Mouse (Mus musculus): ENCODE results near the gene Dusp11.
"Not testable (repeated sequence)": the region's sequence is repeated elsewhere in the genome, so short reads cannot be mapped to it uniquely, and the experiment has no call there.

The Dusp11 gene

DNA sequence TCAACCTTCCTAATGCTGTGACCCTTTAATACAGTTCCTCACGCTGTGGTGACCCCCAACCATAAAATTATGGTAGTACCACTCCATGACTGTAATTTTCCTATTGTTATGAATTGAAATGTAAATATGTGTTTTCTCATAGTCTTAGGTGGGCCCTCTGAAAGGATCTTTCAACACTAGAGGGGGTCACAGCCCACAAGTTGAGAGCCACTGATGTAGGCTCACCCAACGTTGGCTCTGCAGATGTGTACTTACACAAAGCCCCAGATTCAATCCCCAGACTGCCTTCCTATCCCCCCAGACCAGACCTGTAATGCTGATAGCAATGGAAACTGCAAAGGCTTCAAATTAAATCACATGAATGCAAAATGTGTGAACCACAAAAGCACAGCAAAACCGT lies 25.8 kb downstream of the Dusp11 start:
- DNase-seq, result no peak

DNA sequence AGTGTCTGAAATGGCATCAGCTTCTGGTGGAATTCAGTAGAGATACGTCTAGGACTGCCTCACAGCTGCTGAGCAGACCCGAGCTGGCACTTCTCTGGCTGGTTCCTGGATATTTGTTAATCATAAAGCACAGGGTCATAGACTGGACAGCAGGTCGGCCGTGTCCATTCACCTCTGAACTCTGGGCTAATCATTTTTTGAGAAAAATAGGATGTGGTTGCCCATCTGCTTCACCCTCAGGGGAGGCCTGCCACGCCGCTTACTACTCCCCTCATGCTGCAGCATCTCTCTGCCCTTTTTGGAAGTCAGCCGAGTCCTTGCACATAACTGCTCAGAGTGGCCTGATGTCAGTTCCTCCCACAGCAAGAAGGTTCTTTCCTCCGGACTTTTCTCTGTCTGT lies 27.4 kb downstream of the Dusp11 start:
- peak; percentile 85 to 92 for DNase-seq

DNA sequence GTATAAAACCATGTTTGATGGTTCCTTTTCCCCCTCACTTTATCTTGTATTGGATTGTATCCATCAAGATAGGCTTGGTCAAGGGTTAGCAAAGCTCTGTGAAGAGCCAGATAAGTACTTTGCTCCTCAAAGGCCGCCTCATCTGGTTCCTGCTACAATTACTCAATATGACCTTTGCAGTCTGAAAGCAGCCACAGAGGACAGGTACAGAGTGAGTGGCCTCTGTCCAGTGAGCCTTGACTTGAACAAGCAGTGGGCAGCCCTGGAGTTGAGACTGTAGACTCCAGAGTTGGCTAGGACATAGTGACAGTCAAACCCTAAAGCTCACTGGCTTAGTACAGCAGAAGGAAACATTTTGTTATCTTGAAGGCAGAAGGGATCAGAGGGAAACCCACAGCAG lies 32.2 kb downstream of the Dusp11 start:
- DNase-seq, result peak; percentile 61 to 87

DNA sequence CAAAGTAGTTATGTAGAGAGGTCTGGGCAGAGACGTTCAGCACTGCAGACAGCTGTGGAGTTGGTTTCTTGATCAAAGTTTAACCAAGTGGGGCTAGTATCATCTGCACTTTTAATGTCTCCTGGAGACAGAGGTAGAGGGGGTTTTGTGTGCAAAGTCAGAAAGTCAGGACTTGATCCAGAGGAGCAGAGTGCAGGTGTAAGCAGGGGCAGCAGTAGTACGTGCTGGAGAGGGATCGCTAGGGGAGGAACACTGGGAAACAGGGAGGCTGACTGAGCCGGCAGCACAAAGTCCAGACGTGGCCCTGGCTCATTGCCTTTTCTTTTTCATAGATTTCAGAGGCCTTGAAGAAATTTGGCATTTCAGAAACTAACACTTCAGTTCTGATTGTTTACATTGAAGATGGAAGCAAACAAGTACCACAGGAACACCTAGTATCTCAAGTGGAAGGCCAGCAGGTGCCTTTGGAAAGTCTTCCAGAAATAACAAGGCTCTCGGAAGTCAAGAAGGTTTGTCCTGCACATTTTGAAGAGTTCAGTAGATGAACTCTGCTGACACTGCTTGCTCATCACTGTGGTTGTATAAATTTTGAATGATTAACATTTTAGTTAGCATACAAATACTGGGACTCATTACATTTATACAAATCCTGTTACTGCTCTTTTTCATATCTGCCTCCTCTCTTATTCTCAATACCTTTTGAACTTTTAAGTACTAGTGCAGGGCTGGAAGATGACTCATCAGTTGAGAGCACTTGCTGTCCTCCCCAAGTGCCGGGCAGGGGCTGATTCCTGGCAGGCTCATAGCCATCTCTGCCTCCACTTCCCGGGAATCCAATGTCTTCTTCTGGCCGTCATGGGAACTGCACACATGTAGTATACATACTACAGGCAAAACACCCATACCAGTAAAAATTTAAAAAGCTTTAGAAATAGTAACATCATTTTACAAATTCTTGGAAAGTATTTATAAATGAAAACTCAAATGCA lies 33.7 kb downstream of the Dusp11 start:
- peak; percentile 73 to 89 for DNase-seq

DNA sequence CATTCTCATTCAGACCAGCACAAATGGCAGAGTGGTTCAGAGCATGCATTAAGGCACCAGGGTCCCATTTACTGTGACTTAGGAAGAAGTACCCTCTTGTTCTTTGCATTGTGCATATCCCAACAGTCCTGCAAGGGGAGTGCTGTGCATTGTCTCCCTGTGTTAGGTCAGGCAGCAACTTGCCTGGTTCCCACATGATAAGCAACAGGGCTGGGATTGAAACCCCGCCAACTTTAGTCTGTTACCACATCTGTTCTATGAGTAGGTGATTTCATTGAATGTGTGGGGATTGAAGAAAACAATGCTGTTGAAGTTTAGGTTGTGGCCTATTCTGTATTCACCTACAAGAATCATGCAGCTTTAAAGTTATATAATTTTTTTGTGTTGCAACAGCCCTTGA lies 34.8 kb downstream of the Dusp11 start:
- no peak for DNase-seq

DNA sequence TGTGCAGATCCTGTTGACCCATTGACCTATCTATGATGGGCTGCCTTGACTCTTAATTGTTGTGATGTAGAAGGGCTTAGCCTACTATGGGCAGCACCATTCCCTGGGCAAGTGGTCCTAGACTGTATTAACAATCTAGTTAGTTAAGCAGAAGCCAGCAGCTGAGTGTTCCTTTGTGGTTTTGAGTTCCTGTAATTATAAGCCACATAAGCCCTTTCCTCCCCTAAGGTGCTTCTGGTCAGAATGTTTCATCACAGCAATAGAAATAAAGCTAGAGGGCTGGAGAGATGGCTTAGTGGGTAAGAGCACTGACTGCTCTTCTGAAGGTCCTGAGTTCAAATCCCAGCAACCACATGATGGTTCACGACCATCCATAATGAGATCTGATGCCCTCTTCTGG lies 37.8 kb downstream of the Dusp11 start:
- DNase-seq, result no peak

DNA sequence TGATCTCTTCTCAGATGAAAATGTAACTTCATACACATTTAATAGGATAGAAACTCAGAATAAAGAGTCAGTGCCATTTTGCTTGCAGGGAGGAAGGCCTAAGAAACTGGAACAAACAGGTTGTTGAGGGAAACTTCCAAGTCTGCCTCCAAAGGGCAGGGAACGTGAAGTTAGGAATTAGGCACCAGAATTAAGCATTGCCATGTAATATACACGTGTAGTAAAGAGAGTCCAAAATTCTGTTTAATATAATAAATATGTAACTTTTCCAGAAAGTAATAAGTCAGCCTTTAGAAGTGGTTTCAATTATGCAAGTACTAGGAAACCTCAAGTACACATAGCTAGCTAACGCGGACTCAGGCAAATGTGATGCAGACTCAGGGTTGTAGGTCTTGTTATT lies 42.1 kb downstream of the Dusp11 start:
- DNase-seq, result peak in 1 of 2 experiments; percentile 61

DNA sequence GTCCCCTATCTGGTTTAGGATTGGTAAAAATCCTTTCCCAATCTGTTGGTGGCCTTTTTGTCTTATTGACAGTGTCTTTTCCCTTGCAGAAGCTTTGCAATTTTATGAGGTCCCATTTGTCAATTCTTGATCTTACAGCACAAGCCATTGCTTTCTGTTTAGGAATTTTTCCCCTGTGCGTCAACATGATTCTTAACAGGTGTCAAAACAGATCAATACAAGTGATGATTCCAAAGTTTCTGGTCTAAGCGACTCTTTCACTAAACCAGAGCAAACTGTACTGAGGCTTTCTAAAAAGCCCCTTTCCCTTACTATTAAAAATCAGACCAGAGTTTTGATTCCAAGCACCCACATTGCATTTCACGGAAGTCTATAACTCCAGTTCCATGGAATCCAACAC lies 43.1 kb downstream of the Dusp11 start:
- DNase-seq, result peak in 1 of 2 experiments; percentile 9

DNA sequence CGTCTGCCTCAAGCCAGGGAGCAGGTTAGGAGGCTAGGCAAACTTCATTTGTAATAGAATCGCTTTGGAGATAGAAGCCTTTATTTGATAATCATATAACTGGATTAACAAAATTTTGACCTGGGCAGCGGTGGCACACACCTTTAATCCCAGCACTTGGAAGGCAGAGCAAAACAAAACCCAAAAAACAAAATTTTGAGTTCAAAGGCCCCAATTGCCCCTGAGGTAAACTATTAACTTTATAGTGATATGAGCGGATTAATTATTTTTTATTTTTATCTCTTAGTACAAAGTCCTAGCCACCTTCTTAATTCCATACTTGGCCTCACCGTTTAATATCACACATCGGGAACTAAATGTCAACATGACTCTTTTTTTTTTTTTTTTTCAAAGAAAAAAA lies 44.9 kb downstream of the Dusp11 start:
- DNase-seq, result peak in 1 of 2 experiments; percentile 29

DNA sequence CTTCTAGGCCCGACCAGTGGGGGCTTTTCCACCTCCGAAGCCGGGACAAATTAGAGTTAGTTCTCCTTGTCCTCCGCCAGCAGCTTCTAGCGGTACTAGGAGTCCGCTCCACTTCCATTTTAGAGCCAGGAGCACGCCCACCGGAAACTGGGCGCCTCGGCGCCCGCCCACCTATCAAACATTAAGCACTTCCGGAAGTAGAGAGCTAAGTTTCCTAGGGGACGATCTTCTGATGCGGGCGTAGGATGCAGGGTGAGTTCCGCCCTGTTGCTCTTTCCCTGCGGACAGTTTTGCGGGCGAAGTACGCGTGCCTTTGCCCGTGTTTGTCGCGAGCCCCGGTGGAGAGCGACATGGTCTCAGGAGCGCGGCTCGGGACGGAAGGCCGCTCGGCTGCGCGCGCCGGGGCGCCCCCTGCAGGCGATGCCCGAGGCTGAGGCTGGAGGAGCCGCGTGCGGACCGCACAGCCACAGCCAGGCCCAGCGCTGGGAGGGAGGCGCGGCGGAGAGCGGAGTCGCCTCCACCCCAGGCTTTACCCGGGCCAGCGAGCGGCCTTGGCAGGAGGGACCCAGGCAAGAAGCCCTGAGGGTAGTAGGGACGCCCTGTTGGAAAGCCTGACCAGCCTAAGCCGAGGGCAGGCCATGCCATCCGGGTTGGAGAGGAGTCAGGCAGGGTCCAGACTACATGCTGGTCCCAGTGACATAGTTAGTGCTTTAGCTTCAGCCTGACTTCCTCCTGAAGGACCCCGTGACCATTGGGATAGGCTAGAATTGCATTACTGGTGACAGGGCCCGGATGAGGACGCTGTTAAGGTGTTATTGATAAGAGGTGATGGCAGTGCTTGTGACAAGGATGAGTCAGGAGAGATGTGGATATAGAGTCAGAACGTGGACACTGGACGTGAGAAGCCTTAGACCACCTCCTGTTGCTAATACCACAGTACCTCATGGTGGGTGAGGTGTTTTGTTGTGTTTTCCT lies 45.6 kb downstream of the Dusp11 start, which contains the start of gene Nat8f1:
TSS of gene Nat8f1 (minus strand) at position 149 of the 975 bp plus-strand sequence.
- peak; percentile 91 to 95 for DNase-seq

DNA sequence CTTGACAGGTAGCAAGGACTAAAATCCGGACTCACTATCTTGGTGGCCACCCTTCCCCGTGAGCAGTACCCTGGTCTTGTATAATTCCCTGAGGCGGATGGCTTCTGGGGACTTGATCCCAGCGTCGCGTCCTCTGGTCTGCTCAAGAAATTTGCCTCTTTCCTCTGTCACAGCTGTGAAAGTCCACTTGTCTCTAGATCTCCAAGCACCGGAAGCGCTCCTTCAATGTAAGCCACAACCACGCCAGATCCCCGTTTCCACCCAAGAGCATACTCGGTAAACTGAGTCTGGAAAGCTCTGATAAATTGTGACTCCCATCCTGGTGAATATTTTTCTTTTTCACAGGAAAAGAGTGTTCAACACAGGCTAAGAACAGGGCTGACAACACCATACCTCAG lies 46.3 kb downstream of the Dusp11 start:
- DNase-seq, result peak in 1 of 2 experiments; percentile 53

DNA sequence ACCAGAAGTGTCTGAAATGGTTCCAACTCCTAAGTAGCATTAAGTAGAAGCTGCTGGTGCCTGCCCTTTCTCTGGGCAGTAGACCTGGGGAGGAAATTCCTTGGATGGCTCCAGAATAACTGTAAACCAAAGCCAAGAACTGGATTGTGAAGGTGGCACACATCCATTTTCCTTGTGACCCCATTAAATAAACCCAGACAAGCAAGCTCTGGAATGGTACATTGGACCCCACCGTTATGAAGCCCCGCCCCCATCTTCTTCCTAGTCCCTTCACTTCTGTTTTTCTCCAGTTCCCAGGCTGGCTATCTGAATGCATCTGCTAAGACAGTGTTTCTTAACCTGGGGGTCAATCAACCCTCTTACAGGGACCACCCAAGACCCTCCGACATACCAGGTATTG lies 49.9 kb downstream of the Dusp11 start, which contains the start of gene Tprkb:
TSS of gene Tprkb (plus strand) at position 279 of the 400 bp plus-strand sequence.
- DNase-seq, result peak; percentile 65 to 67

DNA sequence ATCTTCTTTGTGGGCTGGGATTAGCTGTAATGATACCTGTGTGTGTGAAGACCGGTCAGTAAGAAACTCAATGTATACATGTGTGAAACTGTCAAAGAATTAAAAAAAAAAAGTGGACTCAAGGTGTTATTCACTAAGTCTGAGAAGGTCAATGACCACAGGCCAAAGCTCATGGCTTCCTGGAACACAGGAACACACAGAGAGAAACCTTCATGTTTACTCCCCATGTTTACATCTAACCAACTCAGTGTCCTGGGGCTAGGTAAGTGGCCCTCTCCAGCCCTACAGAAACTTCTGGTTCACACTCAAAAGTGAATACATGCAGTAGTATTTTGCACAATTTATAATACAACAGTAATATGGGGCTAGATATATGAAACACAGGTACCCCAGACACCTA lies 51.8 kb downstream of the Dusp11 start:
- DNase-seq, result no peak

DNA sequence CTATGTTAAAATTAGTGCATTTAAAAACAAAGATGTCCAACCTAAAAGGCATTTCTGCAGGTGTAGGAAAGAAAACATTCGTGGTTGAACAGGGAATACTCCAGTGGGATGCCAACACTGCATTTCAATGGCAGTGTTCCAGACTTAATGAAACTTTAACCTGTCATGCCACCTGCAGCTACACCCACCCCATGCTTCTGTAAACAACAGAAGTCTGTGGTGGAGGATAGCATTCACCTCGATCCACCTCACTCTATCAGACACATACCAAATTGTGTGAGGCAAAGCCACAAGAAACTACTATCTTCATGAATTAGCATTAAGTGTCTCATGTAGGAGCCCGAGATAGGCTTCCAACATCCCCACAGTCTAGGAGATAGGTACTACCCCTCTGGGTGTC lies 53.1 kb downstream of the Dusp11 start:
- DNase-seq, result peak; percentile 57 to 61

DNA sequence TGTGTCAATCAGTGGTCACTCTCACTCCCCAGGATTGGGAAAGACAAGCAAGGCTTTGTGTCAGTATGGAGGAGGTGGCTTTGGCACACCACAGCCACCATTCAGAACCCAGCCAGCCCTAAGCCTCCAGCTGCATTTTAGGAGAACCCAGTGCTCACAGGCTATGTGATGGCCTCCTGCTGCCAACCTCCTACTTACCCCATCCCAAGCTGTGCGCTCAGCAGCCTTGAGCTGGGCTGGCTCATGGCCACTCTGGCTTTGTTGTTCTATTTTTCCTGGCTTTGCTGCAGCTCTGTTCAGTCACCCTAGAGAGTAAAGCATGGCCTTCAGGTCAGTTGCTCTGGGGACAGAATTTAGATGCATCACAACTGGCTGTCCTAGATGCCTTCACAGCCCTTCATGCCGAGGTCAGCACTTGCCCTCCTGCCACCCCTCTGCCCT lies 54.5 kb downstream of the Dusp11 start:
- peak; percentile 36 to 71 for DNase-seq

DNA sequence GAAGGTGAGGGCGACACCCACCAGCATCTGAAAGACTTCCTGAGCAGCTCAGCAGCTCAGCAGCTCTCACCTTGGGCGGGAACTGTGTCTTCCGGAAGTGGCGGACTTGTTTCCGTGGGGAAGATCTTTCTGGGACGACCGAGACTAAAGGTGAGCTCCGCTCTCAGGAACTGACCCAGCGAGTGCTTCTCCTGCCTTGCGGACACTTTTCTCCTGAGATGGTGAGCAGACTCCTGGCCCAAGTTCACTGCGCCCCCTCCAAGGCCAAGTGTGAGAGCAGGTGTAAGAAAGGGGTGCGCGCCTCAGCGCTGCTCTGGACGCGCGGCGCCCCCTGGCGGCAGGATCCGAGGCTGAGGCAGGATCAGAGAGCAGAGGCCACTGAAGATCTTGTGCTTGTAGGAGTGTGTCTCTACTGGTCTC lies 56.8 kb downstream of the Dusp11 start, which contains the start of gene Nat8f4:
TSS of gene Nat8f4 (minus strand) at position 243 of the 420 bp plus-strand sequence.
- peak; percentile 85 to 86 for DNase-seq

DNA sequence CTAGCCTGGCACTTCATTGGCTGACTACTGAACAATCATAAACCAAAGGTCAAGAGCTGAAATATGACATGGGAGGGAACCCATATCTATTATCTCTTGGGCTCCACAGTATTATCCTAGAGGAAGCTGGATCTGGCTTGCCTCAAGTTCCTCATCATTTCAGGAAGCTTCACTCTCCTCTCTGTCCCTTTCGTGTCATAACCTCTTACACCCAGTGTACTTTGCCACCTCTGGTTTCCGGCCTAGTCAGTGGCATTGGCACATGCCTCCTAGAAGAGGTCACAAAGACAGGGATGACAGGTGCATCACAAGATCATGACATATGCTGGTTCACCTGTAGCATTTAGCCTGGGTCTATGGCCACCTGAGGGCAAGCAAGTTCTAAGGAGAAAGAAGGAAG lies 59.2 kb downstream of the Dusp11 start:
- no peak for DNase-seq

DNA sequence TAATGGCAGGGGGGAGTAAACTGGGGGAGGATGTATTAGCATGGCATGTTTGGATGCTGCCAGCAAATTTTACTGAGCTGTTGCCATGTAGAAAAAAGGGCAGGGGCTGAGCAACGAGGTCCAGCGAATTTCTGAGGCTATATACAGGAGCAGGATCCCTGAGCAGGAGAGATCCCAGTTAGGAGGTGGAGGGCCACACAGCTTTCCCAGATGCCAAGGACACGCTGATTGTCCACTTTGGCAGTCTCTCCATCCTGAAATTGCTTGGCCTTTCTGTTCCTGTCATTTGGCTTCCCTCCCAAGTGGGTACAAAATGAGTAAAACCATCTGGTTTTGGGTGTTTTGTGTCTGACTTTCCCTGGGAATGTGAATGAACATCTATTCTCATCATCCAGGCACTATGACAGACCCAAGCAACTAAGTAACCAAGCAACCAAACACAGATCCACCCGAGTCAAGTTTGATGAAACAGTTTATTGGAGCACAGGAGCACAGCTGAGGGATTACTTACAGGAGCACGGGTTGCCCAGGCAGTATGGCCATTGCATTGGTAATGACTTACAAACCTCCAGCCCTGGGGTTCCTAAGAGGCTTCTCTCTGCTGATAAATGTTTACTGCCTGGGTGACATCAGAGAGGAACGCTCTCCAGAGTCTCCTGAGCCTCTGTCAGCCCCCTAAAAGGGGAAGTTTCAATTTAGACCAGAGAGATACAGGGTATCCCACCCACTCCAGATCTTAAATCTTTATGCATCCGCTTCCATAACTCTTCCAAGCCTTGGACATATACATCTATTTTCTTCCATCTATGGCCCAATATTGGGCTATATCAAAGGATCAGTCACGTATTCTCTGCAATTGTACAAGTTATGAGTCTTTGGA lies 62.6 kb downstream of the Dusp11 start:
- not testable (repeated sequence) for DNase-seq

DNA sequence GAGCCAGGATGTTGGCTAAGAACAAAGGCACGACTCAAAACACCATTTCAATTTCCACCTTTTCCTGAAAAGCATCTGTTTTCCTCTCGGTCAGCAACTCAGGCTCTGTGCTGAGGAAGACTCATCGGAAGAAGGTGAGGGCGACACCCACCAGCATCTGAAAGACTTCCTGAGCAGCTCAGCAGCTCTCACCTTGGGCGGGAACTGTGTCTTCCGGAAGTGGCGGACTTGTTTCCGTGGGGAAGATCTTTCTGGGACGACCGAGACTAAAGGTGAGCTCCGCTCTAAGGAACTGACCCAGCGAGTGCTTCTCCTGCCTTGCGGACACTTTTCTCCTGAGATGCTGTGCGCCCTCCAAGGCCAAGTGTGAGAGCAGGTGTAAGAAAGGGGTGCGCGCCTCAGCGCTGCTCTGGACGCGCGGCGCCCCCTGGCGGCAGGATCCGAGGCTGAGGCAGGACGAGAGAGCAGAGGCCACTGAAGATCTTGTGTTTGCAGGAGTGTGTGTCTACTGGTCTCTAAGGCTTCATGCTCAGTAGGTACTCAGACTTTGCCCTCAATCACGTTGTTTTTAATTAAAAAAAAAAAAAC lies 66.3 kb downstream of the Dusp11 start:
- peak; percentile 45 to 50 for DNase-seq

All from kidney, postnatal 25 days (tissue).